Mouse (Mus musculus) B cell, adult 2 months (primary cell): Measurements from ENCODE around the gene Dock10.

Experiments
- DNase-seq, 2 experiments: peaks; one replicate each; pipeline ENCODE4 v3.0.0; 2022

Gene Dock10

DNA sequence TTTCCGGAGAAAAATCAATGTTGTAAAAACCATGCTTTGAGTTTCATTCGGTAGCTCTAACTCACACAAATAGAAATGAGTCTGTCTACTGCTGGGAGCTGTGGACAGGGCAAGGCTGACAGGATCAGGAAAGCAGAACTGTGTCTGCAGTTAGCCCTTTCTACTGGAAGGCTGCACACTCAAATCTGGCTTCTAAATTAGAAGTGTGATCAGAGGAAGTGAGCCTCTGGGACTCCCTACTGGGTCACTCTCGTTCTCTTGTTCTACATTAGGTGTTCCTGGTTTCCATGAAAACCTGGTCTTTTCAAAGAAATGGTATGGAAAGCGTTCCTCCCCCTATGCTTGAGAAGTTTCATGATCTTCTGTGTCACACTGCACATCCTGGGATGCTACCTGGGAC lies 103.1 kb downstream of the Dock10 start:
- no peak for DNase-seq

DNA sequence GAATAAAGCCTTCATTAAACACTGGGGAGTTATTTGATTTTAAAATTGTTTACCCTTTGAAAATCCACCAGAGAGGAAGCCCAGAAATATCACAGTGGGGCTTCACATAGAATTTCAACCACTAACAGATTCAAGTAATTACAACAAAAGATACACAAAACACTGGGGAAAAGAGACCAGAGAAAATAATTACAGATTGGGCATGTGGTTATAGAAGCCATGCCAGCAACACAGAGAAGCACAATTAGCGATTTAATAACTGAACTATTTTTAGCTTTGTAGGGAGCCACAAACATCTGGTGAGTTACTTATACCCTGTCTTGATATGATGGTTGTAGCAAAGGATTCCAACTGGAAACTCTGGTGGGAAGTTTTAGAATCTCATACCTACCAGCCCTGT lies 104.2 kb downstream of the Dock10 start:
- DNase-seq, result no peak

- DNase-seq, result no peak
Measured at GRCm38 (mm10) chr1:80652803-80653202, 105.5 kb downstream of the Dock10 start.

- DNase-seq, result no peak
Measured at GRCm38 (mm10) chr1:80652083-80652482, 106.2 kb downstream of the Dock10 start.

DNA sequence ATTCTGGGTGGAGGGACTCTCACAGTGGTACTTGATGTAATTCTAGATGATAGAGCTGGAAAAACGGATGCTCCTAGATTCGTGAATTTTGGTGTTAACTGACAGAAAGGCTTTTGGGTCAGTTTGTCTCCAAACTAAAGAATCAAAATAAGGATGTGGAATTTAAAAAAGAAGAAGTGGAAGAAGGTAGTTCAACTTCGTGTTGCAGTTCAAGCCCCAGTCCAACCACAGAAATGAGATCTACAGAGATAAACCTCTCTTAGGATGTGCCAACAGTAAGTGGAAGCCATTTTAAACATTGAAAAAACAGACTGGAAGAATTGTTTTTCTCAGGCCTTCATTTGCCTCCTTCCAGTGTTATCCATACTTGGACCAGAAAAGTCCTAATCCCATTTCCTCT lies 111.7 kb downstream of the Dock10 start:
- DNase-seq, result peak; percentile 28 to 31

DNA sequence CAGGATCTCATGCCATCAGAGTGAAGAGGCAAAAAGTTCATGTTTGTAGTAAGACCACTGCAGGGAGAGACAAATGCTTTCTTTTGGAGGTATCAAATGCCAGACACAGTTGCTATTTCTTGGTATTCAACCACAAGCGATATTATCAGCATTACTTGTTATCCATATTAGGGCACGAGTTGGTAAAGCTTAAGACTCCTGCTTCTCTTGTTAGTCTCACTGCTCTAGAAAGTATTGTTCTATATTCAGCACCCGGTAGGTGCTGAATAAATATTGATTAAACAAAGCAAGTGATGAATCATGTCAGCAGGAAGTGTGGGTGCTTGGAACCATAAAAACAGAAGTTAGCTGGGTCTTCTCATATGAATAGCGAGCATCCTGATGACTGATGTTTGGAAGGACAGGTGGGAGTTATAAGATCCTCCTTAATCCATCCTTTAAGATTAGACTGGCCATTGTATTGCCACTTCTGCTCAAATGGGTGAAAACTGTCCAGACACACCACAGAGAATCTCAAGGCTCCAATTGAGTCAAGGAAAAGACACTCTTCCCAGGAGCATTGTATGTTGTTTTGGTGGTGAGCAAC lies 114.4 kb downstream of the Dock10 start:
- no peak for DNase-seq

DNA sequence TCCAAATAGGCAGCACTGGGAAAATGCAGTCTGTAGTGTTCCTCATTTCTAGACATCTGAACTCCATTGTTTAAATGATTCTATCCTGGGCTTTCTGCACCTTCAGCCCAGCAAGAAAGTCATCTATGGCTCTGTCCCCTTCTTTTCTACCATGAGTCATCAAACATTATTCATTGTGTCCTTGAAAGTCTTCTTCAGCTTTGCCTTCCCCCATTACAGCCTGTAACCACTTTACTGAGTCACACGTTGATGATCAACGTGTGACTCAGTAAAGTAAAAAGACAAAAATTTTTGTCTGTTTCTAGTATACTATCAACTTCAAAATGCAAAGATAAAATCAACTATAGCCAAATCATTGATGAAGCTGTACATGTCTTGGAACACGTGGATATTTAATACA lies 116.5 kb downstream of the Dock10 start:
- no peak for DNase-seq

GRCm38 (mm10) chr1:80641288-80641687 lies 117.0 kb downstream of the Dock10 start:
- no peak for DNase-seq

DNA sequence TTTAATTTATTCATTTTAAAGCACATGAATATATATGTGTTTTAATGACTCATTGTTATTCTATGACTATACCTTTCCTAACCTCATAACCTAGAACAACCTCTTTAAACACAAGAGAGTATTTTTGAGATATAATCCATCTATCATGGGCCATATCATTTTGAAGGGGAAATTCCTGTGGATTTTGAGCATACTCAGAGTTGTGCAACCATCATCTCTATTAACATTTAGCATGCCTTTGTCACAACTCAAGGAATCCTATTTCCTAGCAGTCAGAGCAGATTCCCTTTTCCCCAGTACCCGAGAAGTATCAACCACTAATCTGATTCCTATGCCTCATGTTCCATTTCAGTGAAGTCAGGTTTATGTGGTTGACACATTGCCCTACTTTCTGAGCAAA lies 118.8 kb downstream of the Dock10 start:
- DNase-seq, result no peak

DNA sequence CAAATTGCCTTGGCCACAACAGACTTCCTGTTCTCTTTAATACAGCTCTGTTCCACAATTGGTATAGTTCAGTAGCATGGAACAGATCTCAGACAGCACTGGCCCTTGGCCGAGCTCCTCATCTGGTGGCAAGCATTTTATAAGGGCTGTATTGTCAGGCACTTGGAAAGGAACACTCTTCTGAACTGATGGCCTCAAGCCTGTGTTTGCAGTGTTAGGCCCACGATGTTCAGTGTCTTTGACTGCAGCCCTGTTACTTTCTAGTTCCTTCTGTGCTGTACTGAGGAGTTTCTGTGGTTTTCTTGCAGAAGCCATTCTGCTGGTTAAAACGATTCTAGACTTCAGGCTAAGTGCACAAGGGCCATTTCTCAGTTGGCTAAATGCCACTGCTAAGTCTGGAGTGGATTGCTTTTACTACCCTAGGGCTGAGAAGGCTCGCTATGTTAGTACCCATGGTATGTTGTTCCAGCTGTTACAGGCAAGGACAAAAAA lies 121.1 kb downstream of the Dock10 start:
- peak; percentile 54 to 58 for DNase-seq

GRCm38 (mm10) chr1:80635825-80636224 lies 122.5 kb downstream of the Dock10 start:
- DNase-seq, result no peak

- no peak for DNase-seq
Measured at GRCm38 (mm10) chr1:80633536-80633935, 124.8 kb downstream of the Dock10 start.

- DNase-seq, result no peak
Measured at GRCm38 (mm10) chr1:80630179-80631149, 127.9 kb downstream of the Dock10 start.

DNA sequence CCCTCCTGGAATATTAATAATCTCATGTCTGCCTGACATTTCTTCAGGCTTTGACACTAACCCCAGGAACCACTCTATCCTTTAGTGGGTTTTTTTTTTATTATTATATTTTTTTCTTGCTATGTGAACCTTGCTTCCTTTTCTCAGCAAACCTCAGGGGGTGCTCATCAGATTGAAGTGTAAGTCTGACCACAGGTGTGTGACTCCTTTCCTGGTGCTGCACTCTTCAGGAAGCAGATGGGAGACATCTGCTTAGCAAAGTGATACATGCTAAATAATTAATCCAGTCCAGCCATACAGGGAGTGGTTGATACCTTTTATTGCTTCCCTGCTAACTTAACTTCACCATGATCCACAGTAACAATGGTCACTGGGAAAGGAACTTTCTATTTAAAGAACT lies 130.3 kb downstream of the Dock10 start:
- DNase-seq, result peak; percentile 22 to 40

DNA sequence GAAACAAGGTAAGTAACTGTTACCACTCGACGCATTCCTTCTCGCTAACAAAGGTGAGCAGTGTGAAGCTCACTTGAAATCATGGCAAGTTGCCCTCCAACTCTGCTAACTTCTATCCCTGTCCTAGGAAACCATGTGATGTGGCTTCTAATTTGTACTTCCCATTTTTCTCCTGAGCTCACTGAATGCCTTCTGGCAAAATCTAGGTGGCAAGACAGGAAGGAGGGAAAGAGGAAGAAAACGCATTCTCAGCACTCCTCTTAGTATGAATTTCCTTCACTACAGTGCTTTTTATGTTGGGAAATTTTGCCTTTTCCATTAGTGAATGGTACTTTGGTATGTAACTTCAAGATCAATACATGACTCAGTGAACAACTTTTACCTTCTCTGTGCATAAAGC lies 131.5 kb downstream of the Dock10 start:
- no peak for DNase-seq

- DNase-seq, result no peak
Measured at GRCm38 (mm10) chr1:80625371-80625770, 133.0 kb downstream of the Dock10 start.

DNA sequence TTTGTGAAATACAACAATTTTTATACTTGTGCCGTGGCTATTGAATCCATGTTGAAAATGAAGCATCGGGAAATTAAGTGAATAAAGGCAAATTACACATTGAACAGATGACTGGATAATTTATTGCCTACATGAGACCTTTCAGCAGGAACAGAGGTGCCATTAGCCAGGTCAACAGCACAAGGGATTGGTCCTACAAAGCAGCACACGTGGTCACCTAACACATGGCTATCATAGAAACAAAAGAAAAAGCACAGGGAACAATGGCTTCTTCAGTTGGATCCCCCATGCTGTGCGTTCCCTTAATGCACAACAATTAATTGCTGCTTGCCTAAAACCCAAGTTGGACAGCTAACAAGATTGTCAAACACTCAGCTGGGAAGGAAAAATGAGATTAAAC lies 133.8 kb downstream of the Dock10 start:
- no peak for DNase-seq

- peak in 1 of 2 experiments; percentile 12 for DNase-seq
Measured at GRCm38 (mm10) chr1:80622646-80623045, 135.7 kb downstream of the Dock10 start.

DNA sequence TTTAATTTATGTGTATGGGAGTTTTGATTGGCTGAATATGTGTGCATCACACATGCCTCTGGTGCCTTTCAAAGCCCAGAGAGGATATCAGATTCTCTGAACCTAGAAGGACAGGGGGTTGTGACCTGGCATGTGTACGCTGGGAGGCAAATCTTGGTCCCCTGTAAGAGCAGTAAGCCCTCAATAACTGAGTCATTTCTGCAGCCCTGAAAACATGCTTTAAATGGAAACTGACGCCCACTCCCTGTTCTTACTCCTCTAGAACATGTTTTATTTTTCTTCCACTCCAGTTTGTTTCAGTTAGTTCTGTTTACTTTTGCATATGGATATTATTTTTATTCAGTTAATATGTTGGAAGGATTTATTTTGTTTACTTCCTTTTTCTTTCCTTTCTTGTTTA lies 139.2 kb downstream of the Dock10 start:
- DNase-seq, result no peak

DNA sequence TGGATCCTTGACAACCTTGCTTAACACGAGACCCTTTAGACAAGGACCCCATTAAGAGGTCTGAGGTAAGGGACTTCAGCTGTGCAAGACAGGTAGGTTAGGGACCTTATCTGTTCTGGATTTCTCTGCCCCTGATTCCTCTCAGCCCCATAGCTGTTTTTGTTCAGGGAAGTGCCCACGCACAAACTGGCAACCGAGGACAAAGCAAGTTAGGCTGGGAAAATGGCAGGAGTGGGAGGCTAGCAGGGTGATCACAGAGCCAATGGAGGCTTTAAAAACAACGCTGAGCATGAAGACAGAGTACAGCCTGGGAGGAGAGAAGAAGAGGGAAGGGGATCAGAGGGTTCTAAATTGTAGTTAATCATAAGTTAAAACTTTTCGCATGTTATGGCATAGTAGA lies 141.7 kb downstream of the Dock10 start:
- DNase-seq, result no peak

DNA sequence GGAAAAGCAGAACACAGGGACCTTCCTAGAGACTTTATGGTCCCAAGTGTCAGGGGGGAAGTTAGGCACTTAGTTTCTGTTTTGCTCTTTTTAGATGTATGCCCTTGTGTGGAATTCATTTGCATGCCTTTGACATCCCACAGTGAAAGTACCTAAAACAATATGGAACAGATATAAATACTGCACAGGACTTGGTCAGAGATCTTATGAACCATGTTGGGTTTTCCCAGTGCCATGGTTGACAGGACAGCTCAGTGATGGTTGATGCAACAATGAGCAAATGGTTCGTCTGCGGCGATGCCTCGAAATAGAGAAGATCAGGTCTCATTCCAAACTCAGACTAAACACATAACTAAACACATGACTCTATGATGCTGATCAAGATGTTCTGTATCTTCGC lies 143.6 kb downstream of the Dock10 start:
- no peak for DNase-seq

- DNase-seq, result no peak
Measured at GRCm38 (mm10) chr1:80613395-80614011, 144.8 kb downstream of the Dock10 start.

DNA sequence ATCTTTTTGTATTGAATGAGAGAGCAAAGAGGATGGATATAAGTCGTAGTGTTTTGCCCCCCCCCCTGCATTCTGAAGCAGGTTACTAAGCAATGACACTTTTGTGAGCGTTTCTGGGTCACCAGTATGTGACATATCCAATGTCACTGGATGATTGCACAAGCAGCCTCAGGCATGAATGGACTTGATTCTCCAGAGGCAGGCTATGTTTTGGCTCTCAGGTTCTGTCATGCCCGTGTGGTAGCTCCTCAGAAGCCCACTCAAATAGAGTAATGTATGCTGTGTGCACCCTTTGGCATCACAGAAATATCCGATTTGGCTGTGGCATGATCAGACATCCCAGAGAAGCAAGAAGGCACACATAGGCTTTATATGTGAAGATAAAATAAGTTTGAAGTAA lies 150.8 kb downstream of the Dock10 start:
- no peak for DNase-seq
